Mouse (Mus musculus): ENCODE results near the gene Cfap299.

Cfap299 gene

DNA sequence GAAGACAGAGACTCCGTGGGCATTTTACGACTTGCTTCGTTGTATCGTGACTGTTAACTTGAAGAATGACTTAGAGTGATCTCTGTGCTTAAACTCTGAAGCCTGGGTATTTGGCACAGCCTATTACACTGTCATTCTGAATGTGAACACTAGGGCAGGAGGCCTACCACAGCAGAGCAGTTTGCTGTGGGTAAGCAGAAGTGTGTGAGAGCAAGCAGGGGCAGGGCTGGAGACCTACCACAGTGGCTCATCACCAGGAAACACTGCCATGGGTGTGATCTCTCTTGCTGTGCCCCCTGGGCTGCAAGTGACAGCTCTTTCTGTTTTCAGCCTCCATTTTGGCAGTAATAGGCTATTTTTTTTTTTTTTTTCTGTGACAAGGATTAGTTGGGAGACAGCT, 39.7 kb downstream of the Cfap299 start:
- POLR2A ChIA-PET, result no interaction called here
- CTCF ChIA-PET, result interaction anchor here in 3 of 4 experiments (0.6 to 0.7 kb wide), 3 partner anchors 42 to 696 kb away, joined by 3 to 5 read pairs (median 3); no protein-coding TSS in a partner anchor

DNA sequence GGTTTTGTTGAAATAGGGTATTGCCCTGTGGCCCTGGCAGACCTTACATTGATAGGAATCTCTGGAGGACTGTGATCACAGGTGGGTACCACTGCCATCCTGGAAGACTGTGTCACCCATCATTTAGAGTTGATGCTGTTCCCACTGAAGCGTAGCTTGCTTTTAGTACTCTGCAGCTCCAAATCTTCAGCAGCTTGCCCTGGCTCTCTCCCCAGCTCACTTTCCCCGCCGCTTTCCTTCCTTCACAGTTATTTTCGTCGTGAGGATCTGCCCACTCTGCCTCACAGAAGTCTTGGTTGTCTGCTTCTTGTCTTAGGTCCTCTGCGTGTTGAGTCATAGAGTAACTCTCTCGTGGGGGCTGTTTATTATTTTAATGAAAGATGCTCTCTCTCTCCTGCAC, 40.3 kb downstream of the Cfap299 start:
- POLR2A ChIA-PET, result no interaction called here
- CTCF ChIA-PET, result interaction anchor here in 2 of 4 experiments (0.6 to 0.7 kb wide), 2 partner anchors 41 to 696 kb away, joined by 3 read pairs; no protein-coding TSS in a partner anchor

DNA sequence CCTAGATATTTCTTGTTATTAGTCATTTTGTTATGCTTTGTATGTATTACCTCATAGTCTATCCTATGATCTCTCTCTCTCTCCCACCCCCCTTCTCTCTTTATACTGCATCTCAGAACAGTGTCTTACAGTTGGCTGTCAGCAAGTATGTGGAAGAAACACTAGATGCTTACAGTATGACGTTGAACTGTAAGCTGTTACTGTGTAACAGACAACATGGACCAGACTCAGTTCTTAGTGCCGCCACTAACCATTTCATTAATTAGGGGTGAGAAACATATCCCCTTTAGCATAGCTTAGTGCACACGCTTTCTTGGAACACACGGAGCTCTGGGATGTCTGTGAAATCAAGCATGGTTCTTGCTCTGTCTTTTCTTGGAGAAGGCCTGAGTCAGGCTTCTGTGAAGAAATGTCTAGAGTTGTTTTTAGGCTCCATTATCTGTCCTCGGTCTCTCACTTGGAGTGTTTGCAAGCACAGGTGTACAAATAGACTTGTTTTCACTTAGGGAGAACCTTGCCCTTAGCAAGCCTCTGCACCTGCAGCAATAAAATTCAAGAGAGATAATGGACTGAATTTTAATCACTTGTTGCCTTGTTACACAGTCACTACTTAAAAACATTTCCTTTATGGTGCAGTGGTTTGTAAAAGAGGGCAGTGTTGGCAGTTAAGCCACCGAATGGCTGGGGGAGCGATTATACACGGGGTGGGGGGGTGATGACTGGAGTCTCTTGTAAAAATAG, 47.1 kb downstream of the Cfap299 start:
- CTCF ChIA-PET, result no interaction called here
- POLR2A ChIA-PET, result interaction anchor here in 1 of 4 experiments (0.5 kb wide), 1 partner anchor 176 kb away, joined by 3 read pairs; no protein-coding TSS in a partner anchor

DNA sequence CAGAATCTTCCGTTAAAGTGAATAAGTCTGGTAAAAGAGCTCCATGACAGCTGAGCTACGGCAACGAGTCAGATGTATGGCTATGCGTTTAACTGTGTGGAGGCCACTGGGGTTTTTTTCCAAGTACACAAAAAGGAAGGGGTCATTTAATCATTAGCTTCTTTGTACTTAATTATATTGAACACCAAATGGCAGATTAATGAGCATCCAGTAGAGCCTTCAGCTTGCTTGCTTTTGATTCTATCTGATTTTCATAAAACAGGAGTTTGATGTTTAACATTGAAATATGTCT, 47.6 kb downstream of the Cfap299 start:
- POLR2A ChIA-PET, result interaction anchor here in 1 of 4 experiments (0.6 kb wide), 1 partner anchor 1119 kb away, joined by 3 read pairs; no protein-coding TSS in a partner anchor
- CTCF ChIA-PET, result no interaction called here

DNA sequence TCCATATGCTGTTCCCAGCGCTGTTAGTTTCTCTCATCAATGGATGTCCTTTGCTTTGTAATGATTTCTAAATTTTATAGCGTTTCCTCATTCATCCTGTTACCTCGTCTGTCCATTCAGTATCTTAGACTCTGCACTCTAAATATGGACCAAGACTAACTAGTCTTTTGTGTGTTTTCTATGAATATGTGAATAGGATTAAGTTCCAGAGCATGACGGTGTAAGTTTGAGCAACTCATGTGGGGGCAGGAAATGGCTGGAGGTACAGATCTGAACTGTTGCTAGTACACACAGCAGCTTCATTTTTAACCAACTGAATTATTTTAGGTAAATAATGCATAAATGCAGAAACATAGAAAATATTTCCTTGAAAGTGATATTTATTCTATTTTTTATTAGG, 51.3 kb downstream of the Cfap299 start:
- POLR2A ChIA-PET, result no interaction called here
- CTCF ChIA-PET, result no interaction called here

DNA sequence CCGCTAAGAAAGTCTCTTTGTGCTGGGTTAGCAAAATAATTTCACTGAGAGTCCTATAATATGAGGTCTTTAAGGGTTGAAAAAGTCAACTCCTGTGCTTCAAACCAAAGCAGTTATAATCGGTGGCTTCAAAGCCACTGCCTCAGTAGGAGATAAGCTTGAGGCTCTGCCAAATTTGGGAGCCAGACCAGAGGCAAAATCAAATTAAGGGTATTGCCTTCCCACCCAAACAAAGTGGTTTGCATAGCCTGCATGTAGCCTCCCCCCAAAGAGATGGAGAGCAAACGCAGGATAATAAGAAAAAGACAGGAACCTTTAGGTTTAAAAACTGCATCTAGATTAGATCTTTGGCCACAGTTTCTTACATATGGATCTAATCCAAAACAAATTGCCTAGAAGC, 58.0 kb downstream of the Cfap299 start:
- ChIA-PET POLR2A (no interaction called here), CTCF (no interaction called here)

DNA sequence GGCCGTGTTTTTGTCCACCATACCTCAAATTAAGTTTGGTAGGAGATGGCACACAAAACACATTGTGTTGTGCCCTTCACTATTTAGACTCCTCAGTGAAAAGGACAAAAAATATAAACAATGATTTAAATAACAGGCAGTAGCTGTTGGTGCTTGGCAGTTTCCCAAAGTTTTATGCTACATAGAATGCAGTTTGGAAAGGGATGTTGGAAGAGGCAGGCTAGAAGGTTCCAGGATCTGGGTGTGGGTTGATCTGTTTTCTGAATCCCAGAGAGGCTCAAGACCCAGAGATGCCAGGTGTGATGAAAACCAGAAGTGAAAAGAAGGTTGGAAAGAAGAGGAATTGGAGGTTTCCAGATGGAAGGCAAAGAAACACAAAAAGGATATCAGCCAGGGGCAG, 73.1 kb downstream of the Cfap299 start:
- ChIA-PET CTCF (no interaction called here), POLR2A (no interaction called here)

DNA sequence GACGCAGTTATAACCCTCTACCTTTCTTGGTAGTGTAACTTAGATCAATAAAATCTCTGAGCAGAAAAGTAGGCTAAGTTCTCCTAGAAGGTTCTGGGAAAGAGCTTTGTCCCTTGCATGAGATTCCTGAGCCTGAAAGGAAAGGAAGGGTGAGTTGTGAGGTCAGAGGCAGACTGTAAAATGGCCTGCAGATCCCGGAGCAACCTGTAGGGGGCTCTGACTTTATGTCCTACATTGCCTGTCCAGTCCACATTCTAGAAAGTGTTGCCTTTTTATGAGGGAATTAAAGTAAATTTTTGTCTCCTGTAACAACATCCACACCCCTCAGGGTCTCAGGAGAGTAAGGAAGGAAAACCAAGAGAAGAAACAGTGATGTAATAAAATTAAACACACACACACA, 81.0 kb downstream of the Cfap299 start:
- ChIA-PET POLR2A (no interaction called here), CTCF (interaction anchor here in 2 of 4 experiments (0.8 to 1.6 kb wide), 3 partner anchors 9 to 726 kb away, joined by 3 to 6 read pairs (median 3); no protein-coding TSS in a partner anchor)

DNA sequence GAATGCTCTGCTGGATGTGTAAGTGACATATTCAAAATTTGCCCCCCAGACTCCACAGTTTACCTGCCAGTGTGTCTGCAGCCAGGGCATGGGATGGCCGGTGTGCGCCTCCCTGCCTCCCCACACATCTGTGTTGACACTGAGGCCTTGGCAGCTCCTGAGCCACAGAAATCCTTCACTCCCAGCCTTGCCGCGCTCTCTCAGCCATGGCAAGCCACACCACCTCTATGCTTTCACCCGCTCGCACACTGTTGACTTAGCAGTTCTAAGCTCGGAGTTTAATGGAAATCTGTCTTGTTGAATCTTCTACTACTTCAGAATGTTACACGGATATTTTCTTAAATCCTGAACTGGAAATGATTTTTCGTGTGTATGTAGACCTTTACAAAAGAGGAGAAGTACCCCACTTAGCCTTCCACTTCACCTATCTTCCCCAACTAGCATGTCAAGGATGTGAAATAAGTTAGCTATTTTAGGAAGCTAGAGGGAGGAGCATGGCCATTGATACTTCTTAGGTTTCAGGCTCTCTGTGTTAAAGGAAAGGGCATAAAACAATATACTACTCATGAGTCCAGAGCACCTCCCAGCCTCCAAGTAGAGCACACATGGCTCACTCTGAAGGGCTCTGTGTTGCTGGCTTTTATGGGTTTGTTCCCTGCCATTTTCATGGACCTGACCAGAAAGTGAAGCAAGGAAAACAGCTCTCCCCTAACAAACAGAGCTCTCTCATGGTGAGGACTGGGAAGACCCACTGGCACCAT, 87.5 kb downstream of the Cfap299 start:
- CTCF ChIA-PET, result interaction anchor here in 1 of 4 experiments (0.5 kb wide), 1 partner anchor 447 kb away, joined by 3 read pairs; no protein-coding TSS in a partner anchor
- POLR2A ChIA-PET, result no interaction called here

DNA sequence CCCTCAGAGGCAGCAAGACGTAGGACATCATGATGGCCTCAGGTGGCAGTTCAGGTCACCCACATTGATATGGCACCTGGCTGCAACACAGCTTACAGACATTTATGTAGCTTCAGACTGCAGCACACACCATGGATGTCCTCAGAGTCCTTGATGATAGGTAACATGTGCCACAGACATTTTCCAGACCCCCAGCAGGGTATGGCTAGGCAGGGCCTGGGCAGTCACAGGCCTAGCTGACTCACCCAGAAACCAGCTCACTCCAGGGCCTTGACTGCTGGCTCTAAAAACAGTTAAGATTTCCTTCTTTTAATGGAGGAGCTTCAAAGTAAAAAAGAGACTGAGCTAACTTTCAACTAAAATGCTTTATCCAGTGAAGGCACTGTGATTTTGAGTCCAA, 95.9 kb downstream of the Cfap299 start:
- ChIA-PET POLR2A (no interaction called here), CTCF (no interaction called here)

DNA sequence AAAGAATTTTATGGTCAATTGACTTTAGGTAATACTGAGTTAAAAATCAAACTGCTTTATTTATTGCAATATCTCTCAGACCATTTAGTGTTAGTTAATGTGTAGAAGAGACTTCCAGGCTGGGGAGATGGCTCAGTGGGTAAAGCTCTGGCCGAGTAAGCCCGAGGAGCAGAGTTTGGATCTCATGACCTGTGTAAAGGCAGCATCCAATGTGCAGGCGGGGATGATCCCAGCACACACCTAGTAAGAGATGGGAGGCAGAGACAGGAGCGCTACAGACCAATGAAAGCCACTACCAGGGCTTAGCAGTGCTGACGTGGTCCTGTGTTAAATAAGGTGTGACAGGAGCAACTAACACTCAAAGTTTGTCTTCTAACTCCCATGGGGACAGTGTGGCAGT, 97.0 kb downstream of the Cfap299 start:
- CTCF ChIA-PET, result no interaction called here

DNA sequence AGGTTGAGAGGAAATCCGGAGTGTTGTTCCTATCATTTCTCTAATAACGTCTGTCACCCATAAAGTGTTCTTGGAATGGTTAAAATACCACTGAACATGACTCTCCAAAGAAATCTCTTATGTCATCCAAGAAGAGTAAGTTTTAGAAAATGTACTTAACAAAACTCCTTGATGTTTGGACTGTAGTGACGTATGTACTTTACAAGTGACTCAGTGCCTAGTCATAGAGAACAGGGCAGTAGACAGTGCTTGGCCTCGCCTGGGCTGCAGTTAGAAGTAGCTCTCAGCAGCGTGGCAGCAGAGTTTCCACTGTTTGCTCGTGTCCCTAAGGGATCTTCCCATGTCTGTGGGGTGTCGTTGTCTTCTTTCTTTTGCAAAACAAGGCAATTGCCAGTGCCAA, 101.0 kb downstream of the Cfap299 start:
- ChIA-PET POLR2A (no interaction called here), CTCF (interaction anchor here in 1 of 4 experiments (1.4 kb wide), 1 partner anchor 434 kb away, joined by 4 read pairs; no protein-coding TSS in a partner anchor)

More for the DNA sequence above, 97.0 kb downstream of the Cfap299 start:
- POLR2A ChIA-PET, result no interaction called here

DNA sequence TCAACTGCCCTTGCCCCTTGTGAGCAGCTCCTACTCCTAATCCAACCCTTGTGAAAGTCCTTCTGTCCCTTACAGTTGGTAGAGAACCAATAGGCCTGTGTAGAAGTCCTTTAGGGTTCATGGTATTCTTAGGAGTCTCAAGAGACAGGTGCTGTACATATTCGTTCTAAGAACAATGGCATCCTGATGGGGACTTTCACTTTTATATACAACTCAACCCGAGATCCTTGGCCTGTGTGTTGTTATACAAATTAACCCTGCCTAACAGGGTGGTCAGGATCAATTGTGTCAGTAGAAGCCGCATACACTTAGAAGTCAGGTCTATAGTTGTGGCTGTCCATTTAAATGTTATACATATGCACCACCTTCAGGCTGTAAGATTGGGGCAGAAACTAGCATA, 109.6 kb downstream of the Cfap299 start:
- POLR2A ChIA-PET, result no interaction called here
- CTCF ChIA-PET, result no interaction called here

DNA sequence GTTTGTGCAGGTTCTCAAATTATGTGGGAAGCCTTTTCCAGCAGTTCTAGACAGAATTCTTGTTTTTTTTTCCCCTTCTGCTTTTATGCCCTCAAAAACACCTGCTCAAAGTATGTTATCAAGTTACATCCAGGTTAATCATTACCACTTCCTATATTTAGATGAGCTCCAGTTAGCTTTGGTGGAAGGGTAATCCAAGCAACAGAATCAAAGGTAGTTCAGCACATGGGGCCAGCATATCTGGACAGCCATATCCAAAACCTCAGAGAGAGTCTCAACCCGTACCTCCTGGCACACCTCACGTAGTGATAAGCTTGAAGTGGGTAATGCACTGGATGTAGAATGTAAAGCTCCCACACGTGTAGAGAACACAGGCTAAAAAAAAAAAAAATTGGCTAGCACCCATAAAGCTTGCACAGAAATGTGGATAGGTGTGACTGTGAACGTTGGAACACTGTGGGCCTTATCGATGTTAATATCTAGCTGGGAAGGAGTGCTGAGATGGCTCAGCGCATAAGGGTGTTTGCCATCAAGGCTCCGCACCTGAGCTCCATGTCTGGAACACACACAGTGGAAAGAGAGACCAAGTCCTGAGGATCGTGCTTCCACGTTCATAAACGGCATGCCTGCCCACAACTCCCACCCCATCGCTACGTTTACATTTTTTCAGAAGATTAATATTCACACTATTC, 117.8 kb downstream of the Cfap299 start:
- CTCF ChIA-PET, result no interaction called here
- POLR2A ChIA-PET, result no interaction called here

DNA sequence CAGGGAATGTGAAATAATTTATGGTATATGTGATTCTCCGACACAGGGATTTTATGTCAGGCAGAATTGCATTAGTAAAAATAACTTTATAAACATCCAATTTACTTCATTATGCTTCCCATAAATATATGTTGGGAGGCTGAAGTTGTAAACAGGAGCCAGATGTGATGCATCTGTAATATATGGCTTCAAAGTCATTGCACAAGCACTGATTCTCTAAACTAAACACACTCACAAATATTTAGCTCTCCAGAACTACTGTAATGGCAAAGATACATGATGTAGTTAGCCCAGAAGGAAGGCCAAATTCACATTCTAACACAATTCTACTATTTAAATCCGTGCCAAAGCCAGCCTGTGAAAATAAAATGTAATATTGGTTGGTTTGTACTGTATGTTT, 120.8 kb downstream of the Cfap299 start:
- ChIA-PET CTCF (no interaction called here), POLR2A (interaction anchor here in 1 of 4 experiments (0.6 kb wide), 1 partner anchor 1147 kb away, joined by 3 read pairs; no protein-coding TSS in a partner anchor)

DNA sequence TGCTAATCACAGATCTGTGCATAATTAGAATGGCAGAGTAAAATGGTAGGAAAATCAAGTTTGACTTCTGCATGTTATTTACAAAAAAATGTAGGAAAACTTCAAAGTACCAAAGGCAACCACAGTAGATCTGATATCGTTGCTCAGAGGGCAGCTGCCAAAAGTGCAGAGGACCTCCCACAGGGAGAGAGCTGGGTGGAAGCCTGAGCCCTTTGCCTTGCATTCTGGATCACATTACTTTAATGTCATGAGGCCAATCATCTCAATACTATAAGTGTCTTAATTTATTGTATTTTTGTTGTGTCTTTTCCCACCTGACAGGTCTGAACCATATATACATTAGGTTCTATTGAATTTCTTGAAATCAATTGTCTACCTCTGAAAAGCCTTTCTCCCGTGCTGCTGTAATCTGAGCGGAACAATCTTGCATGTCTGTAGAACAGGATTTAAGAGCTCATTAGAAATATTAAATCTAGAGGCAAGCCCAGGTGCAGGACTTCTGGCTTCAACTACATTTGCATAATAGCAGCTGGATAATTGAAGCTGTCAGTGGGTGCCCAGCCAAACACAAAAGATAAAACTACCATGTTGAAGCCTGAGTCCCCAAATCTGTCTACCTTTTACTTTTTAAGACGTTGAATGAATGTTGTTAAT, 137.9 kb downstream of the Cfap299 start:
- ChIA-PET CTCF (no interaction called here), POLR2A (no interaction called here)

DNA sequence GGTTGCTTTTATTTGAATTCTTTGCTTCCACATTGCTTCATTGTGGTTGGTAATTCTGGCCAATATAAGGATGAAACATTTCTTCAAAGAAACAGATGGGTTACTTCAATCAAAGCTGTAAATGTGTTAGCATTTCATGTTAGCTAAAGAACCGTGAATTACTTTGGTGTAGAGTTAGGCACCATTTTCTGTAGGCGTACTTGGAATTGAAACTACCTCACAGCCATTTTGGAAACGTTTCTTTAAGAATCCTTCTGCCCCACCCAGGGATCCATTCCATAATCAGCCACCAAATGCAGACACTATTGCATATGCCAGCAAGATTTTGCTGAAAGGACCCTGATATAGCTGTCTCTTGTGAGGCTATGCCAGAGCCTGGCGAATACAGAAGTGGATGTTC, 140.9 kb downstream of the Cfap299 start:
- POLR2A ChIA-PET, result no interaction called here
- CTCF ChIA-PET, result no interaction called here

DNA sequence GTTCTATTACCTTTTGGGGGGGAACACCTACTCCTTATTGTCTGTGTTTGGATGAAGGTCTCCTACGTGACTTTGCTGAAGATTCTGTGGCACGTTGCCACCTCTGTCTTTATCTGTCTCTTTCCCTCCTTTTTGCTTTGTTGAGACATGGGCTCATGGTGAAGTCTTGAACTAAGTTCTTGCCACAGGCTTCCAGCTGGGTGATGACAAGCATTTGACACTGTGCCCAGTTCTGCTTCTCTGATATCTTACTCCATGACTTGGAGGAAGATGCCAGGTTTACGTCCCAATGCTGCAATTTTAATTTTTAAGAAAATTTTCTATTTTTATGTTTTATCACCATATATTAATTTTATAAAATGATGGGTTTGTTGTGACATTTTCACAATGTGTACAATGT, 147.4 kb downstream of the Cfap299 start:
- POLR2A ChIA-PET, result no interaction called here
- CTCF ChIA-PET, result no interaction called here

DNA sequence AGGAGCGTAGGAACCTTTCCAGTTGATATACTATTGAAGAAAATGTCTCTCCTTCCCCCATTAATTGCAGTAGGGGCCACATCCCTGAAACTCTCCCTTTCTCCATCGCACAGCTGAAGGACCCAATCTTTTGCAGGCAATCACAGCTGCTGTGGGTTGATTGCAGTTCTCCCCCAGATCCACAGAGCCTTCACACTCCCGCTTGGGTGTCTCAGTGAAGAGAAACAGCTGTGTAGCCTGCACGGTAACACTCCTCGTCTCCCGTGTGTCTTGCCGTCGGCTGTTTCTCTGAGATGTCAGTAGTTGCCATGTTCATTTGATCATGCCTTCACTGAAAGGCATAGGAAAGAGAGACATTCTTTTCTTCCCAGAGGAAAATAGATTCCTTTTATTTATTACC, 148.2 kb downstream of the Cfap299 start:
- ChIA-PET CTCF (no interaction called here), POLR2A (no interaction called here)

DNA sequence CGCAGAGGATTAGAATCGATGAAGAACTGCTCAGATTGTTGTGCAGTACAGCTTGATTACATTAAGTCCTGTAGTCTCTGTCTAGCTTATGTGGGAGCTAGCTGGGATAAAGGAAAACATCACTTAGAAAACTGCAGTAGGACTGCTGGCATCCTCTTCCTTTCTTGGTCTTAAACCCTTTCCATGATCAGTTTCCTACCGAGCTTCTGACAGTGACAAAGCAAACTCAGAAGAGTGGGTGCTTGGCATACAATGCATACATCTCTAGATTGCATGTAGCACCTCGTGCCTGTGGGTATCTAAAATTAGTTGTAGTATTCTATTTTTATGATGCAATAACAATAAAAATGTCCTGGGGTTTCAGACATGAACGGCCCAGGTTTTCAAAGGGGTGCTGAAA, 154.4 kb downstream of the Cfap299 start:
- POLR2A ChIA-PET, result no interaction called here
- CTCF ChIA-PET, result interaction anchor here in 1 of 4 experiments (0.6 kb wide), 1 partner anchor 9 kb away, joined by 5 read pairs; no protein-coding TSS in a partner anchor

Measured in embryonic stem cell, embryonic (primary cell).